Mouse (Mus musculus) intestine, embryonic 14.5 days (tissue): ENCODE results near the gene Gm20696. TPM values are rescaled to one million over a fixed set of nuclear protein-coding genes. Genes with fewer than 3 reads are reported as not detected.
A peak's percentile ranks its signal among the peaks of the same experiment; 100 is the strongest.

ENCODE experiments used
- ATAC-seq: fragments of 200-750 bp; cut with Nextera tagmentation; replicated peaks from 2 replicates; pipeline ENCODE4 v1.8.0; 2017; ENCODE audit warnings: low read depth, moderate number of reproducible peaks, moderate TSS enrichment, moderate library complexity; ENCODE audit not compliant: low FRiP score, low TSS enrichment
- DNase-seq: peaks from one replicate; pipeline ENCODE4 v3.0.0-alpha.2; 2018; ENCODE audit warnings: low spot score
- H3K27ac ChIP-seq: fragments of 300-500 bp; sonication (generic); 2 replicates; pipeline ENCODE4 v1.5.1; 2014; ENCODE audit warnings: low read depth, mild to moderate bottlenecking, control low read depth
- H3K27me3 ChIP-seq: fragments of 300-500 bp; sonication (generic); replicated peaks from 2 replicates; pipeline ENCODE4 v1.6.1; 2014; ENCODE audit warnings: low read length, control low read depth; ENCODE audit not compliant: control insufficient read depth, insufficient read depth
- H3K36me3 ChIP-seq: fragments of 300-500 bp; sonication (generic); 2 replicates; pipeline ENCODE4 v1.6.1; 2014; ENCODE audit warnings: low read length, control low read depth; ENCODE audit not compliant: control insufficient read depth, insufficient read depth
- H3K4me1 ChIP-seq: fragments of 300-500 bp; sonication (generic); replicated peaks from 2 replicates; pipeline ENCODE4 v1.6.1; 2014; ENCODE audit warnings: low read length, control low read depth, mixed read lengths; ENCODE audit not compliant: control insufficient read depth, insufficient read depth
- H3K4me2 ChIP-seq: fragments of 300-500 bp; sonication (generic); 2 replicates; pipeline ENCODE4 v1.6.1; 2014; ENCODE audit warnings: low read length
- H3K4me3 ChIP-seq: fragments of 300-500 bp; sonication (generic); 2 replicates; pipeline ENCODE4 v1.5.1; 2014; ENCODE audit warnings: low read depth, low read length, control low read depth, mixed read lengths
- H3K9ac ChIP-seq: fragments of 300-500 bp; sonication (generic); 2 replicates; pipeline ENCODE4 v1.6.1; 2014; ENCODE audit warnings: mild to moderate bottlenecking, low read length
- H3K9me3 ChIP-seq: fragments of 300-500 bp; sonication (generic); 2 replicates; pipeline ENCODE4 v1.6.1; 2016; ENCODE audit warnings: low read length, control low read depth; ENCODE audit not compliant: control insufficient read depth
- WGBS: fragments of 180-500 bp; shearing (Covaris S2); extraction: QIAGEN DNeasy Blood & Tissue Kit; methylation state at CpG from one replicate; pipeline ENCODE4 v1.1.7; 2014; 5-methylcytosine and 5-hydroxymethylcytosine counted together
- polyA plus RNA-seq: library from polyadenylated mRNA; unstranded; fragments of >200 nt; fragmentation: Nextera tagmentation; extraction: Ambion mirVana; gene quantifications from 2 replicates; pipeline ENCODE4 v1.2.1, GENCODE M21; 2014

Gm20696 gene
- polyA plus RNA-seq, 1 experiment from 2014 or later: 6.9 TPM

DNA sequence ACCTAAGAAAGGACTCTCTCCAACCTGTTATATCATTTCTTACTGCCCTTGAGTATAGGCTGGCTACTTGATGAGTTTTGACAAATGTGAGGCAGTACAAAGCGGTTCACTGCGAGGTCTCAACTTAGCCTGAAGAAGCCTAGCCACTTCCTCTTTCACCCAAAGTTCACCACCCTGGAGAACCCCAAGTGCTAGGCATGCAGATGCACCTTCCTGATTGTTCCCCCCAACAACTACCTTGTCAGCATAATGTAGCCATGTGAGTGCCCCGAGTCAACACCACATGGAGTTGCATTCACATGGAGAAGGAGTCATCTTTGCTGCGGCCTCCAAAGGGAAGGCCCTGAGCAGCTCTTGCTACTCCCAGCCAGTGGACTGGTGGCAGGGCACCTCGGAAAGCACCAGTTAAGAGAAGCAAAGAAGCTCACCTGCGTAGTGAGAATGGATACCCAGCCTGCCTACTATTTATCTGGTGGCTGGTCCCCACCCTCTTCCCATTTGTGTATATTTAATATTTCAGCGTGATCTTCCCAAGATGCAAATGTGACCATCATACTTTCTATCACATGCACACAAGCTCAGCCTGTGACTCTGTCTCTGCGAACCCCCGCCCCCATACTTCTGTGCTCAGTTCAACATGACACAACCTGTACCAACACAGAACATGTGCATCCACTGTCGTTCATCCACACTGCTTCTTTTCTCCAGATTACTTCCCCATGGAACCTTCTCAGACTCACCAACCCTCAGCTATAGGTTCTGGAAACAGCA, 424.8 kb downstream of the Gm20696 start:
- Histone ChIP-seq H3K36me3 (no peaks in the 10 kb centered on the region), H3K4me2 (no peak overlapping the region), H3K4me1 (no peaks in the 10 kb centered on the region), H3K9ac (no peak overlapping the region), H3K4me3 (no peak overlapping the region), H3K27ac (no peak overlapping the region), H3K9me3 (no peaks in the 10 kb centered on the region), H3K27me3 (no peaks in the 10 kb centered on the region)
- WGBS: 95% methylated on average over 10 of the region's 10 CpGs
- DNase-seq (no peak), ATAC-seq (no peak)

DNA sequence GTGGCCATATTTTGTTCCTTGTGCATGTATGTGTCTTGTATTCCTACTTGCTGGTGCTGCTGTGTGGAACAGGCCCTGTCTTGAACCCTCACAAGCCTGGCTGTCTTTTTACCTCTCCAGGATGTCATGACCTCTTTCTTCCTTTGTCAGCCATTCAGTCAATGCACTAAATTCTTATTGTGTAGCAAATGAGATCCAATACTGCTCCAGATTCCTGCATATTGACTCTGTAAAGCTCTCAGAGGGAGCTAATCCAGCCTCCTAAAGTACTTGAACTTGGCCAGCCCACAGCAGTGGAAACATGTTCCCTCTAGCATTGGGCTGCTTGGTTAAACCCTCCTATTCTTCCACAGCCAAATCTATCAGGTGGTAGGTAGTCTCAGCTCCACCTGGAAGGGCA, 425.8 kb downstream of the Gm20696 start:
- DNase-seq (no peak), ATAC-seq (no peak)
- no peak overlapping the region for H3K4me2 ChIP-seq
- H3K9me3 ChIP-seq: no peaks in the 10 kb centered on the region
- H3K27ac ChIP-seq: no peak overlapping the region
- no peaks in the 10 kb centered on the region for H3K4me1 ChIP-seq
- no peak overlapping the region for H3K9ac ChIP-seq
- no peaks in the 10 kb centered on the region for H3K27me3 ChIP-seq
- no peaks in the 10 kb centered on the region for H3K36me3 ChIP-seq
- H3K4me3 ChIP-seq: no peak overlapping the region

DNA sequence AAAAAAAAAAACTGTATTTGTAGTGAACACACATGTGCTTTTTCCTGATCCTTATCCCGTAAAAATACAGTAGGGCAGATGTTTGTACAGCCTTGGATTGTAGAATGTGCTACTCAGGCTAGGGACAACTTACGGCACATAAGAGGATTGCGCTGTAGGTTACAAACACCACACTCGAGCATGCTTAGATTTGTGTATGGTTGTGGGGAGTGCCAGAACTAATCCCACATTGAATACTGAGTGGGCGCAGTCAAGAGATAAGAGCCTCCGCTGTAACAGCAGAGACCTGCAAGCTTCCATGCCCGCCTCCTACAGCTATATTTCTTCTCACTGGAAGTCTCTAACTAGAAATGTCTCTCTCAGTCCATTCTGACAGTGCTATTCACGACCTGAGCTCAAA, 431.0 kb downstream of the Gm20696 start:
- no peak overlapping the region for H3K27ac ChIP-seq
- no peaks in the 10 kb centered on the region for H3K27me3 ChIP-seq
- no peak overlapping the region for H3K4me3 ChIP-seq
- DNase-seq (no peak), ATAC-seq (no peak)
- H3K9me3 ChIP-seq: no peaks in the 10 kb centered on the region
- no peaks in the 10 kb centered on the region for H3K4me1 ChIP-seq
- H3K9ac ChIP-seq: no peak overlapping the region
- no peak overlapping the region for H3K4me2 ChIP-seq
- no peaks in the 10 kb centered on the region for H3K36me3 ChIP-seq
- 65% methylated on average over 8 of the region's 8 CpGs for WGBS

DNA sequence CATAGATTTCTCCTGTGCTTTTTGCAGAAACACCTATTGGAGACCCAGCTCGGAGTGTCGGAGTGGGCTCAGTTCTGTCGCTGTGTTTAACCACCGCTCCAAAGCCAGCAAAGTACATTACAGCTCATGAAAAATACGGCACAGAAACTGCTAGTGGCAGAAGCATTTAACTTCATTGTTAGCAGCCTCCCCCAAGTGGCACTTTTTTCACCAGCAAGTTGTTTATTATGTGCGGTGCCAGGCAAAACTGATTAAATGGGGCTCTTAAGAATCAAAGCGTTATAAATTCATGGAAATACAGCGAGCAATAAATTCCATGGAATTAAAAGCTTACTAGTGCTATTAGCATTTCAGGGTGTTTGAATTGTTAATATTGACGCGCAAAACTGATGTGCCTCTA, 433.2 kb downstream of the Gm20696 start:
- ATAC-seq: no peak

DNA sequence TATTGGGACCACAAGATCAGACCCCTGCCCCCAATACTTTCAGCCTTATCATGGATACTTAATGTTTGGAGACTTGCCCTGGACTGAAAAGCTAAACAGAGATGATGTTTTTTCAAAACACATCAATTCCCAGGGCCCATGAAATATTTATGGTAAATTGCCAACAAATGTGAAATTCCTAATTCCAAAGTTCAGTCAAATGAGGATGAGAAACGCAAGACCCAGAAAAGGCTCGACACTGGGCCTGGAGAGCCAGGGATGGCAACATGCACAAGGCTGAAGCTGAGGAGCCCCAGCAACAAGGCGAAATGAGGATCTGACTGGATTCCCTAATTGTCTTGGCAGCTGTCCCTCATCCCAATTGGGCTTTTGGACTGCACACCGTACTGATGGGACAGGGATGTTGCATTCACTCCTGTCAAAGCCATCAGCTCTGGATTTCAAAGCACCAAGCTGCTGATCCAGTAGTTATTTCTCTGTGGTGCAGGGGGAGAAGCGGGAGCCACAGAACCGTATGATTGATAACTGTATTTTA, 438.2 kb downstream of the Gm20696 start:
- H3K36me3 ChIP-seq: no peaks in the 10 kb centered on the region
- H3K27me3 ChIP-seq: no peaks in the 10 kb centered on the region
- peaks cover 7% of the 10 kb centered on the region for H3K4me1 ChIP-seq
- DNase-seq (no peak), ATAC-seq (no peak)
- whole genome bisulfite sequencing: 88% methylated on average over 6 of the region's 6 CpGs
- H3K9ac ChIP-seq: no peak overlapping the region
- no peak overlapping the region for H3K27ac ChIP-seq
- no peaks in the 10 kb centered on the region for H3K9me3 ChIP-seq
- no peak overlapping the region for H3K4me3 ChIP-seq
- no peak overlapping the region for H3K4me2 ChIP-seq

More for the DNA sequence above, 433.2 kb downstream of the Gm20696 start:
- WGBS: 75% methylated on average over 10 of the region's 10 CpGs
- no peak overlapping the region for H3K27ac ChIP-seq
- H3K4me1 ChIP-seq: no peaks in the 10 kb centered on the region
- no peaks in the 10 kb centered on the region for H3K27me3 ChIP-seq
- H3K36me3 ChIP-seq: no peaks in the 10 kb centered on the region
- no peak overlapping the region for H3K4me3 ChIP-seq
- H3K9ac ChIP-seq: no peak overlapping the region
- DNase-seq: no peak
- no peak overlapping the region for H3K4me2 ChIP-seq
- H3K9me3 ChIP-seq: no peaks in the 10 kb centered on the region

DNA sequence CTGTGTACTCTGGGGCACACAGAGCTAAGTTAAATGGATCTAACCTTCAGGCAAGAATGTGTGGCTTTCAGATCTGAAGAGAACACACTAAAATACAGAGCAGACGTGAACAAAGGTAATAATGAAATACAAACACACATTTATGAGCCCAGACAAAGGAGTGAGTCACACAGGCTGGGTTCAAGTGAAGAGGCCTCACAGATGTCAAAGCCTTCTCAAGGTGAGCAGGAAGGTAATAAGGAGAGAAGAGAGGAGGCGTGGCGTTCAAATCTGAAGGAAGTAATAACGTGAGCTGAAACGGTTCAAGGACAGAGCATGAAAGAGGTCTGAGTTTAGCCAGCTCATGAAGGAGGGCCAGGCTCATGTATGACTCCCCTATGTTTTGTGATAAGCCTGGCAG, 445.4 kb downstream of the Gm20696 start:
- no peaks in the 10 kb centered on the region for H3K9me3 ChIP-seq
- DNase-seq (no peak), ATAC-seq (peak; percentile 56; the same call in 1 of the 2 replicates)
- H3K4me1 ChIP-seq: peaks cover 7% of the 10 kb centered on the region
- no peaks in the 10 kb centered on the region for H3K36me3 ChIP-seq
- WGBS: 75% methylated on average over 5 of the region's 5 CpGs
- no peak overlapping the region for H3K4me3 ChIP-seq
- no peak overlapping the region for H3K4me2 ChIP-seq
- no peaks in the 10 kb centered on the region for H3K27me3 ChIP-seq
- H3K9ac ChIP-seq: no peak overlapping the region
- peak overlapping the region; percentile 38; the same call in 1 of the 2 replicates for H3K27ac ChIP-seq

DNA sequence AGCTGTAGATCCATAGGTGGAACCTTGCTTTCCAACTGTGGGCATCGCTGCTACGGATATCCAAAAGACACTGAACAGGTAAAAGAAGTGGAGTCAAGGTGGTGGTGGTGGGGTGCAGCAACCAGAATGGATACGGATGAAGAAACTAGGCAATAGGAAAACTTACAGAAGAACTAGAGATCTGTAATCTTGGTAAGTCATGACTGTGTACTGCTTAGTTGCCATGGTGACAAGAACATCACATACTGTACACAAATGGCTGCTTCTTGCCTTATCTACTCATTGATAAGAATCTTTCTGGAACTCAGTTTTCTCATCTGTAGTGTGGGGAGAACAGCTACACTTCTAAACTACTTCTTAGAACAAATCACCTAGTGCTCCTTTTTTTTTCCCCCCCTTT, 446.1 kb downstream of the Gm20696 start:
- 98% methylated on average over 3 of the region's 3 CpGs for WGBS
- peaks cover 7% of the 10 kb centered on the region for H3K4me1 ChIP-seq

DNA sequence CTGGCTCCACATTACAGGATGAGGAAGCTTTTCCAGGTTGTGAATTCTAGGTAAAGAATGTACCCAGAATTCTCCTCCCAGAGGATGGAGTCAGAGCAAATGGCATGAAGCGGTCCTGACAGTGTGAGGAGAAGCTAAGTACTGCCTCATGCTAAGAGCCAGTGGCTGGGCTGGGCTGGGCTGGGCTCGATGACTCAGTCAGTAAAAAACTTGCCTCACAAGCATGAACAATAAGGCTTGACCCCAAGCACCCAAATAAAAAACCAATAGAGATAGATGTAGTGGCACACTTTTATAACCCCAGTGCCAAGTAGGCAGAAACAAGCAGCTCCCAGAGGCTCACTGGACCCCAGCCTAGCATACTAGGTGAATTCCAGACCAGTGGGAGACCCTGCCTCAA, 448.8 kb downstream of the Gm20696 start:
- Histone ChIP-seq H3K4me1 (no peaks in the 10 kb centered on the region; the same call in 1 of the 2 replicates), H3K27me3 (no peaks in the 10 kb centered on the region), H3K27ac (no peak overlapping the region), H3K9me3 (no peaks in the 10 kb centered on the region), H3K36me3 (no peaks in the 10 kb centered on the region), H3K9ac (no peak overlapping the region), H3K4me3 (no peak overlapping the region), H3K4me2 (no peak overlapping the region)
- DNase-seq: no peak
- WGBS: 71% methylated on average over 2 of the region's 2 CpGs
- no peak for ATAC-seq

More for the DNA sequence above, 446.1 kb downstream of the Gm20696 start:
- no peak for ATAC-seq
- no peak for DNase-seq
- Histone ChIP-seq H3K27me3 (no peaks in the 10 kb centered on the region), H3K4me3 (no peak overlapping the region), H3K27ac (no peak overlapping the region), H3K4me2 (no peak overlapping the region), H3K9me3 (no peaks in the 10 kb centered on the region), H3K36me3 (no peaks in the 10 kb centered on the region), H3K9ac (no peak overlapping the region)

DNA sequence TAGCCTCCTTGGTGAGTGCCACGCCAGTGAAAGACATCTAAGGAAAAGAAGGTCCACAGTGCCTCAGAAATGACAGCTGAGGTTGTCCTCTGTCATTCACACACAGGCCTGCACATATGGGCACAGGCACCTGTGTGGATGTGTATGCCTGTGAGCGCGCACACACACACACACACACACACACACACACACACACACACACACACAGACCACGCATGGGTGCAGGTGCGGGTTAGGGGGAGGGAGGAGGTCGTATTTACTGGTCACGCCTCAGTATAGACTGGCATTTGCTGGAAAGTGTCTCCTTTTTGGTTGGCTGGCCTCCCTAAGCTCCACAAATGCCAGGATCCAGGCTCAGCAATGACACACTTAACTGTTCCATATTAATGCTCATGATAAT, 449.4 kb downstream of the Gm20696 start:
- Histone ChIP-seq H3K4me1 (no peaks in the 10 kb centered on the region; the same call in 1 of the 2 replicates), H3K9ac (no peak overlapping the region), H3K4me3 (no peak overlapping the region), H3K4me2 (no peak overlapping the region), H3K27ac (no peak overlapping the region), H3K27me3 (no peaks in the 10 kb centered on the region), H3K36me3 (no peaks in the 10 kb centered on the region), H3K9me3 (no peaks in the 10 kb centered on the region)
- 92% methylated on average over 7 of the region's 7 CpGs for WGBS
- no peak for DNase-seq
- ATAC-seq: no peak
